Mouse (Mus musculus): ENCODE measurements at regions not wholly inside any gene's neighbourhood (a gene's known extent, or its start where the extent isn't known, plus 50 kb on each side); places are given as distances from the start of the nearest gene placed in this dataset.

- H3K4me2 ChIP-seq (replicated peaks; ENCODE audit: low read depth): no peak overlapping the region
- H3K9ac ChIP-seq (ENCODE audit: low read length): no peak overlapping the region
- no peak for TF ChIP-seq CTCF (IDR thresholded peaks at IDR 0.05; ENCODE audit: low read depth)
- no peak for TF ChIP-seq EP300 (optimal IDR thresholded peaks at IDR 0.05)
- 81% methylated on average over 1 of the region's 1 CpGs for WGBS
- no peaks in the 10 kb centered on the region for H3K36me3 ChIP-seq (ENCODE audit: control insufficient read depth, insufficient read depth, low read length)
- H3K27me3 ChIP-seq (ENCODE audit: control insufficient read depth, insufficient read depth, low read length): no peaks in the 10 kb centered on the region
- no peak overlapping the region for H3K27ac ChIP-seq (replicated peaks)
- no peak for DNase-seq (ENCODE audit: low spot score)
- no peak overlapping the region for H3K4me3 ChIP-seq (ENCODE audit: low read depth, low read length)
- no peaks in the 10 kb centered on the region for H3K9me3 ChIP-seq (ENCODE audit: control insufficient read depth, low read length)
- no peaks in the 10 kb centered on the region for H3K4me1 ChIP-seq (replicated peaks; ENCODE audit: control insufficient read depth, insufficient read depth)
- ATAC-seq (ENCODE audit: low FRiP score, low TSS enrichment): no peak
Measured at GRCm38 (mm10) chr1:13800460-13800859, 2292.7 kb downstream of the 4930444P10Rik start.

- DNase-seq (ENCODE audit: low spot score): no peak
- Histone ChIP-seq H3K4me3 (ENCODE audit: low read depth, low read length) (no peak overlapping the region), H3K27ac (replicated peaks) (no peak overlapping the region), H3K36me3 (ENCODE audit: control insufficient read depth, insufficient read depth, low read length) (no peaks in the 10 kb centered on the region), H3K9me3 (ENCODE audit: control insufficient read depth, low read length) (no peaks in the 10 kb centered on the region), H3K4me1 (replicated peaks; ENCODE audit: control insufficient read depth, insufficient read depth) (no peaks in the 10 kb centered on the region), H3K27me3 (ENCODE audit: control insufficient read depth, insufficient read depth, low read length) (no peaks in the 10 kb centered on the region), H3K9ac (ENCODE audit: low read length) (no peak overlapping the region), H3K4me2 (replicated peaks; ENCODE audit: low read depth) (no peak overlapping the region)
- WGBS: 42% methylated on average over 1 of the region's 1 CpGs
- ATAC-seq (ENCODE audit: low FRiP score, low TSS enrichment): no peak
- TF ChIP-seq EP300 (optimal IDR thresholded peaks at IDR 0.05): no peak
- no peak for TF ChIP-seq CTCF (IDR thresholded peaks at IDR 0.05; ENCODE audit: low read depth)
Measured at GRCm38 (mm10) chr1:13798848-13799247, 2294.3 kb downstream of the 4930444P10Rik start.

GRCm38 (mm10) chr1:13795196-13795595 lies 2297.9 kb downstream of the 4930444P10Rik start:
- ATAC-seq (ENCODE audit: low FRiP score, low TSS enrichment): no peak
- no peaks in the 10 kb centered on the region for H3K27me3 ChIP-seq (ENCODE audit: control insufficient read depth, insufficient read depth, low read length)
- H3K36me3 ChIP-seq (ENCODE audit: control insufficient read depth, insufficient read depth, low read length): no peaks in the 10 kb centered on the region
- H3K4me3 ChIP-seq (ENCODE audit: low read depth, low read length): no peak overlapping the region
- H3K4me1 ChIP-seq (replicated peaks; ENCODE audit: control insufficient read depth, insufficient read depth): no peaks in the 10 kb centered on the region
- DNase-seq (ENCODE audit: low spot score): no peak
- no peak overlapping the region for H3K27ac ChIP-seq (replicated peaks)
- no peak overlapping the region for H3K9ac ChIP-seq (ENCODE audit: low read length)
- TF ChIP-seq EP300 (optimal IDR thresholded peaks at IDR 0.05) (no peak), CTCF (IDR thresholded peaks at IDR 0.05; ENCODE audit: low read depth) (no peak)
- no peaks in the 10 kb centered on the region for H3K9me3 ChIP-seq (ENCODE audit: control insufficient read depth, low read length)
- no peak overlapping the region for H3K4me2 ChIP-seq (replicated peaks; ENCODE audit: low read depth)

- peak; percentile 72 for DNase-seq (ENCODE audit: low spot score)
- no peak overlapping the region for H3K9ac ChIP-seq (ENCODE audit: low read length)
- no peak for ATAC-seq (ENCODE audit: low FRiP score, low TSS enrichment)
Measured at GRCm38 (mm10) chr1:13789318-13790085, 2303.6 kb downstream of the 4930444P10Rik start.

GRCm38 (mm10) chr1:13787016-13787415 lies 2306.1 kb downstream of the 4930444P10Rik start:
- 77% methylated on average over 2 of the region's 2 CpGs for WGBS
- H3K27ac ChIP-seq (replicated peaks): no peak overlapping the region
- no peak overlapping the region for H3K9ac ChIP-seq (ENCODE audit: low read length)
- no peak overlapping the region for H3K4me3 ChIP-seq (ENCODE audit: low read depth, low read length)
- no peak for ATAC-seq (ENCODE audit: low FRiP score, low TSS enrichment)
- TF ChIP-seq EP300 (optimal IDR thresholded peaks at IDR 0.05) (no peak), CTCF (IDR thresholded peaks at IDR 0.05; ENCODE audit: low read depth) (no peak)
- H3K9me3 ChIP-seq (ENCODE audit: control insufficient read depth, low read length): no peaks in the 10 kb centered on the region
- no peaks in the 10 kb centered on the region for H3K4me1 ChIP-seq (replicated peaks; ENCODE audit: control insufficient read depth, insufficient read depth)
- H3K36me3 ChIP-seq (ENCODE audit: control insufficient read depth, insufficient read depth, low read length): no peaks in the 10 kb centered on the region
- no peak overlapping the region for H3K4me2 ChIP-seq (replicated peaks; ENCODE audit: low read depth)
- DNase-seq (ENCODE audit: low spot score): no peak
- no peaks in the 10 kb centered on the region for H3K27me3 ChIP-seq (ENCODE audit: control insufficient read depth, insufficient read depth, low read length)

More at GRCm38 (mm10) chr1:13789318-13790085, 2303.6 kb downstream of the 4930444P10Rik start:
- H3K27ac ChIP-seq (replicated peaks): no peak overlapping the region
- TF ChIP-seq CTCF (IDR thresholded peaks at IDR 0.05; ENCODE audit: low read depth) (peak; percentile 94), EP300 (optimal IDR thresholded peaks at IDR 0.05) (no peak)
- WGBS: 44% methylated on average over 13 of the region's 13 CpGs
- H3K9me3 ChIP-seq (ENCODE audit: control insufficient read depth, low read length): no peaks in the 10 kb centered on the region
- no peak overlapping the region; the same call in 1 of the 2 replicates for H3K4me2 ChIP-seq (replicated peaks; ENCODE audit: low read depth)
- no peaks in the 10 kb centered on the region for H3K36me3 ChIP-seq (ENCODE audit: control insufficient read depth, insufficient read depth, low read length)
- no peaks in the 10 kb centered on the region for H3K4me1 ChIP-seq (replicated peaks; ENCODE audit: control insufficient read depth, insufficient read depth)
- no peak overlapping the region for H3K4me3 ChIP-seq (ENCODE audit: low read depth, low read length)
- no peaks in the 10 kb centered on the region for H3K27me3 ChIP-seq (ENCODE audit: control insufficient read depth, insufficient read depth, low read length)

- Histone ChIP-seq H3K9me3 (ENCODE audit: control insufficient read depth, low read length) (no peaks in the 10 kb centered on the region), H3K4me3 (ENCODE audit: low read depth, low read length) (no peak overlapping the region), H3K36me3 (ENCODE audit: control insufficient read depth, insufficient read depth, low read length) (no peaks in the 10 kb centered on the region), H3K4me2 (replicated peaks; ENCODE audit: low read depth) (no peak overlapping the region), H3K4me1 (replicated peaks; ENCODE audit: control insufficient read depth, insufficient read depth) (no peaks in the 10 kb centered on the region), H3K27ac (replicated peaks) (no peak overlapping the region), H3K27me3 (ENCODE audit: control insufficient read depth, insufficient read depth, low read length) (no peaks in the 10 kb centered on the region), H3K9ac (ENCODE audit: low read length) (no peak overlapping the region)
- WGBS: 5% methylated on average over 4 of the region's 4 CpGs
- DNase-seq (ENCODE audit: low spot score) (no peak), ATAC-seq (ENCODE audit: low FRiP score, low TSS enrichment) (no peak)
- TF ChIP-seq CTCF (IDR thresholded peaks at IDR 0.05; ENCODE audit: low read depth) (peak; percentile 88), EP300 (optimal IDR thresholded peaks at IDR 0.05) (no peak)
Measured at GRCm38 (mm10) chr1:13784396-13784795, 2308.7 kb downstream of the 4930444P10Rik start.
